Mouse (Mus musculus) adrenal gland, adult 2 months (tissue): ENCODE measurements around the gene Ephb2. TPM values are rescaled to one million over a fixed set of nuclear protein-coding genes. Genes with fewer than 3 reads are reported as not detected.

ENCODE experiments used
- DNase-seq: peaks from one replicate; pipeline ENCODE4 v3.0.0; 2021
- polyA plus RNA-seq: library from polyadenylated mRNA; depleted of rRNA; stranded (reverse); fragments of >200 nt; gene quantifications from 2 replicates; pipeline ENCODE4 v1.2.3, GENCODE M21; 2012
- total RNA-seq, 2 experiments: library from RNA; stranded (reverse); gene quantifications; 2 replicates each; pipeline ENCODE4 v1.2.3; 2021

Gene Ephb2
- total and polyA plus RNA-seq, 3 experiments: 18.1 to 101 (median 26.2) TPM

DNA sequence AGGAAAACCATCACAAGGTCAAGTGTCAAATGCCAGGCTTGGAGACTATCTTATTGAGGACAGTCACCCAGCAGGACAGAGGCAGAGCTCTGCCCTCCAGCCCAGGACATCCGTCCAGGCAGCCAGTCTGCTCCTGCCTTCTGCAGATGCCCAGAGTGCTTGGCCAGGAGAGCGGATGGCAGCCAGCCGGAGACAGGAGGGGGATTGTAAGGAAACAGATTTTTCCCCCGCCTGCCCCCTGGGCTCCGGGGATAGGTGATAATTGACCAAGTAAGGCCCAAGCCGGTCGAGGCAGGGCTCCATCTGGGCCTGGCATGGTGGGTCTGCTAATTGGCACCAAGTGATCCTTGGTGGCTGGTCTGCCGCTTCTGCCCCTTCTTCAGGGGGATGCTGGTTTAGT is 133.3 kb downstream of the Ephb2 start:
- peak; percentile 46 for DNase-seq

DNA sequence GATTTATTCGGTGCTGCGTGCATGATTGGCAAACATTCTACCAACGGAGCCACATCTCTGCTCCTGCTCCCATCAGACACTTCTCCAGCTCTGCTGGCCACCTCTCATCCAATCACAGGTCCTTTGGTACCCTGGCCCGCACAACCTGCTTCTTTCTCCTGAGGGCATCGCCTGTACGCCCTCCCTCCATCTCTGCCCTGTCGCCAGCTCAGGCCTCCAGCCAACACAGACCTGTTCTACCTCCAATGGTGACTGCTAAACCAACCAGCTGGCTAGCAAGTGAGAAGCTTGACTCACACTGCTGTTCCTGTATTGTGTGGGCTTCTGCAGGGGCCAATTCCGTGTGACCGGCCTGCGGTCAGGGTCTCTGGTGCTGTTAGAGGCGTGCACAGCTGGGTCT is 134.6 kb downstream of the Ephb2 start:
- DNase-seq: no peak

DNA sequence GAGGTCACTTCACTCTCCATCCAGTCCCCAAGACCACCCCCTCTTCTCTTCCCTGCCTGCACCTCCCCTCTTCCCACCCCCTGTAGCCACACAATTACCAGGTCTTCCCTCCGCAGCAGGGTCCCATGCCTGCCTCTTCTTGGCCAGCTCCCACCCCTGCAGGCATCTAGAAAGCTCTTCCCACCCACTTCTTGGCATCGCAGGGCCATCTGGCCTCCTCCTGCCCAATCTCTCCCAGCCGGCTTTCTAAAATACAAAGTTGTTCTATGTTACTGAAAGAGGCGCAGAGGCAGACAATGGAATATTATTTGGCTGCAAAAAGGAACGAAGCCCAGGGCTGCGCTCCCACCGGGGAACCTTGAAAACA is 136.7 kb downstream of the Ephb2 start:
- no peak for DNase-seq

DNA sequence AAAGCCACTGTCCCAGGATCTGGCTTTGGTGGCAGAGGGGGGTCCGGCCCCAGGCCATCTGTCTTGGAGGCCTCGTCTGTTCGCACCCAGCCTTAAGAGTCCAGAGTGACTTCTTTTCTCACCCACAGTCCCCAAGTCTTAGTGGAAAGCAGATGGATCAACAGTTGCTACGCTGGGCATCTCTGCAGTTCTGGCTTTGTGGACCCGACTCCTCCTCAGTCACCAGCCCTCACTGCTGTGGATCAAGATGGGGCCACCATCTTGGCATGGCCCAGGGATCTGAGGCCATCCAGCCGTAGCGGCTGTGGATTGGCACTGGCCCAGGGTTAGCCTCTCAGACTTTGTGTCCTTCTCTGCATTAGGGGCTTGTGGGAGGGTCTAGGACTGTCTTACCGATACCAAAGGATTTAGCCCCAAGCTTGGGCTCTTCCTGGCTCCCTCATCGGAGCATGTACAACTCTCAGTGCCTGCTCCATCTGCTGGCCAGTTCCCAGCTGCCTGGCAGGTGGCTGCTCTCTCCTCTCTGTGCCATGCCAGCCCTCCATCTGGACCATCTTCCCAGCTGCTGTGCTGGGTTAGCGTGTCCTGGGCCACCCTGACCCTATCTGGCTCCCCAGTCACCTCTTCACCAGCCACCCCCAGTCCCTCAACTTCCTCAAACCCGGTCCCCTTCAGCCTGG is 137.2 kb downstream of the Ephb2 start:
- DNase-seq: no peak

DNA sequence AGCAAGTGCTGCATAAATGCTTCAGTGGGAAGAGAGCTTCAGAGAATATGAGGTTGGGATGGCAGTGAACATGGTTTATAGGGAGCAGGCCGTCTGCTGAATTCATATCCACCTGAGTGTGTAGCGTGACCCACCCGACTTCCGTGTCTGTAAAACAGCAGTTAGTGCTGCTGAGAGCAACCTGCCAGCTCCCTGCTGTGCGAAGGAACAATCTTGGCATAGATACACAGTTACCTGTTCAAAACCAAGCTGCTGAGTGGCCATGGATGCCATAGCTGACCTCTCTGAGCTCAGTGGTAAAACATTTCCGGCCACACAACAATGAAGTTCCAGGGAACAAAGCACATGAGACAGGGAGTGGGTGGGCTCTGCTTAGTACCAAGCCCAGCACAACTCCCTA is 138.5 kb downstream of the Ephb2 start:
- DNase-seq: no peak

DNA sequence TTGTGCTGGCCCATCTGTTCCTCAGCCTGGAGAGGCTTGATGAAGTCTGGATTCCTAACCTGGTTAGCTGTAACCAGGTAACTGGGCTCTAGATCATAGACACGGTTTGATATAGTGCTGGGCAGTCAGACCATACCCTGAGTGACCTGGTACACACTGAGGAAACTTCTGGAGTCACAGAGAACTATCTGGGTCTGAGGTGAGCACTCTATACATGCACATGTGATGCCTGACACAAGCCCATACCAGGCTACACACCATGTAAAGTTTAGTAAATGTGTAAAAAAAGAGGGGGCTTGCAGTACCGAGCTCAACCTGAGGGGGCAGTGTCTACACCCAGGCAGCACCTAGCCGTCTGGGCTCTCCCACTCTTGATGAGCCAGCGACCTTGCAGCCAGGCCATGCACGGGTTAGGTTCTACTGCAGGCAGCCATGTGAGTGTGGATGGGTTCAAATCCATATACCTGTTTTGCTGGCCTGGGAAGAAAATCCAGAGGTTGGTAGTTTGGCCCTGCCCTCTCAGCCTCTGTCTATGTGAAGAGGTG is 139.3 kb downstream of the Ephb2 start:
- peak; percentile 73 for DNase-seq

DNA sequence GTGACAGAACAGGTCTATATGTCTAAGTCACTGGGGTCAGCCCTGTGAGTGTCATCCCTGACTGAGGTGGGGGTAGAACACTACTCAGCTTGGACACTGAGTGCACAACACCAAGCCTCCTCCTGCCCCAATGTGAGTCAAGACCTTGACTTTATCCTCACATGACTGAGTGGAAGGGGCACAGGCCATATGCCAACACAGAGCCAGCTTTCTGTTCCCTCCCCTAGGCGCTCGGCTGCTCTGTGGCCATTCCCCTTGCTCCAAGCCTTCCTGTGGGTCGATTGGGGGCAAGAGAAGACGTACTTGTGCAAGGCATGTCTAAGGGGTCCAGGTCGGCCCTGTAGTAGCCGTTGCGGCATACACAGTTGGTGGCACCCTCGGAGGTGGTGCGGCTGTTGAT is 140.1 kb downstream of the Ephb2 start:
- DNase-seq: peak; percentile 77

DNA sequence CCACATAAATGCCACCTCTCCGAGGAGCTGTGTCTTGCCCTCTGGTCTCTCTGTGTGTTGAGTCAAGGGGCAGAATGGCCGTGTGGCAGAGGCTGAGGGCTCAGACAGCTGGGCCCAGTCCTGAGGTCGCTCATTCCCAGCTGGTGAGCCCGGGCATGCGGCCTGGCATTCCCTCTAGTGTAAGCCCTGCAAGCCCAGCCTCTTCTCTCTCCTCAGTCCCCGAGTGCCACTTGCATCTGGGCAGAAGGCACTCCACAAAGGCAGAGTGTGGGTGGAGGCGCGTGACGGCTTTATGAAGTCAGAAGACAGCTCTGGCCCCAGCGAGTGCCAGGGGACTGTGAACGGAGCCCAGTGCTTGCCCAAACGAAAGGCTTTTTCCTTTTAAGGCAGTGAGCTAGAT is 145.8 kb downstream of the Ephb2 start:
- DNase-seq: no peak

DNA sequence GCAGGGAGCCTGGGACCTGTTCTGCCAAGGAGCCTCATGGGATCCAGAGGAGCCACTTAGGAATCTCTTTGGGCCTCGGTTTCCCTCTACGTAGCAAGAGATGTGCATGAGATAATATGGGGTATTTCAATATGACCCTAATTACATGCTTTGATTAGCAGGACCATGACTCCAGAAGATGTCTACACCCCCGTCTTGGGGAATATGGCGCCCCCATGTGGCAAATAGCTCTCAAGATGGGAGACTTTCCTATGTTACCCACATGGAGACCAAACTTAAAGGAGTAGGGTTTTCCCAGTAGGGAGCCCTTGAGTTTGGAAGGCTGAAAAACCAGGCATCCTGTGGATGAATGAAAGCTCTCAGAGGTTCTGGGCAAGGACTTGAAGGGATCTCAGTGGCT is 147.7 kb downstream of the Ephb2 start:
- no peak for DNase-seq

DNA sequence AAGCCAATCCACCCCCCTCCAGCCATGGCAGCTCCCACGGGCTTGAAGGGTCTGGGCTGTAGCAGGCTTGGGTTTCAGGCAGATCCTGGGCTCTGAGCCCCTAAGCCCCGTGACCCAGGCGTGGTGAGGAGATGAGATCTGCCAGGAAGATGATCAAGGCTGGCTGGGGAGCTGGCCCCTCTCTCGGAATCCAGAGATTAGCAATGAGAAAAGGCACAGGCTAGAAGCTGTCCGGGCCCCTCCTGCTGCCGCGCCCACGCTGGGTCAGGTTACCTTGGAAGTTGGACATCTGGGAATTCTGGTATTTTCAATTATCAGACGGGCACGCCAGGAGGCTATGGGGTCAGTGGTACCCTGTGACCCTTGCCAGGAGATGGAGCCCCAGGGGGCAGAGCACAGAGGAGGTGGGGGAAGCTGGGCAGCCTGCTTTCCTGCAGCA is 150.3 kb downstream of the Ephb2 start:
- no peak for DNase-seq

DNA sequence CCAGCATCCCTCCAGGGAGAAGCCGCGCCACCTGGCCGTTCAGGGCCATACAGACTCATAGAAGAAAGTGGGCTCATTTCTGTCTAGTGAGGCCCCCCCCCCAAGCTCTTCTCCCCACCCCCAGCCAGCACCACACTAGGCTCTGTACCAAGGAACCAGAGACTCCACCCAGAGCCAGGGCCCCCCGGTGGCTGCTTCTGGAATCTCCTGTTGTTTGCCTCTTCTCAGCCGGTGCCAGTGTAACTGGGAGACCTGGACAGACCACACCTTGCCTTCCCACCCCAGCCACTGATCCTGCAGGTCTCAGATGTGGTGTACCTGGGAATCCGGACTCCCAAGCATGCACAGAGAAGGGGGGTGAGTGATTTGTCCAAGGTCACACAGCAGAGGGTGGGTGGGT is 151.3 kb downstream of the Ephb2 start:
- no peak for DNase-seq

DNA sequence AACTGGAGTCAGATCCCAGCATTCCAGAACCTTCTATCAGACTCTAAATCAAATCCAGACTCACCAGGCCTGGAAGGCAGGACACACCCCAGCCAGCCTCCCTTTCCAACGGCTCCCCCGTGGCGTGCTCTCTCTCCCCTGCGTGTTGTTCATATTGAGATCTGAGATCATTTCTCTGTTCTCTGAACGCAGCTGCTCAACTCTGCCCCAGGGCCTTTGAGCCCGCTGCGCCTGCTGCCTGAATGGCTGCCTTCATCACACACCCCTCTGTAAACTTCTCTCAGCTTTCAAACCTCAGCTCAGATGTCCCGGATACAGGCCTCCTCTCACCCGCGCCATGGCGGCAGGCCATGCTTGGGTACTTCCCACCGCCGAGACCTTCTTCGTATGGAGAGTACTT is 155.1 kb downstream of the Ephb2 start:
- no peak for DNase-seq

DNA sequence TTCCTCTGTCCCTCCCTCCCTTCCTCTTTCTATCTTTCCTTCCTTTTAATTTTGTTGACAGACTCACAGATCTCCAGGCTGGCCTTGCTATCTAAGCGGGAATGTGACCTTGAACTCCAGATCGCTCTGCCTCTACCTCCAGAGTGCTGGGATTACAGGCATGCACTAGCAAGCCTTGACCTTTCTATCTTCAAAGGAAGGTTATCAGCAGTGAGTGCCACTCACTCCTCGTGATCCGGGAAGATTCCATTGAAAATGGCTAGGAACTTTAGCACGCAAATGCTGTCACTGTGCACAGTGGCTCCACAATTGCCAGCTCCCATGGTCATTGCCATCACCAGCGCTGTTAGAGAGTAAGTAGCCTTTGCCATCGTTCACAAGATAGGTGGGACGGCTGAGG is 156.6 kb downstream of the Ephb2 start:
- peak; percentile 66 for DNase-seq

DNA sequence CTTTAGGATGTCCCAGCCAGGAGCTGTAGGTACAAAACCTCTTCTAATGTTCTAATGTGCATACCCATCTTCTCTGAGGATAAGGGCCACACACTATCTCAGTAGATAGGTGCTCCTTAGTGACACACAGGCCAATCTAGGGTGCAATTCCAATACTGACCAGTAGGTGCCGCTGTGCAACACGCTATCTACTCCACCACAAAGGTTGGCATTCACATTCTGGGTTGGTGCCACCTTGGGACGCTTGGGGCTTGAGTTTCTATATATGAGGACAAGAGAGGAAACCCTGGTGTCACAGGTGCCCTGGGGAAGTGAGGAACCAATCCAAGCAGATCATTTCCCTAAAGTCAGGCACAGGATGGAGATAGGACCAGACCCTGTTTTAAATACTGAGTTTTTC is 157.3 kb downstream of the Ephb2 start:
- peak; percentile 87 for DNase-seq

DNA sequence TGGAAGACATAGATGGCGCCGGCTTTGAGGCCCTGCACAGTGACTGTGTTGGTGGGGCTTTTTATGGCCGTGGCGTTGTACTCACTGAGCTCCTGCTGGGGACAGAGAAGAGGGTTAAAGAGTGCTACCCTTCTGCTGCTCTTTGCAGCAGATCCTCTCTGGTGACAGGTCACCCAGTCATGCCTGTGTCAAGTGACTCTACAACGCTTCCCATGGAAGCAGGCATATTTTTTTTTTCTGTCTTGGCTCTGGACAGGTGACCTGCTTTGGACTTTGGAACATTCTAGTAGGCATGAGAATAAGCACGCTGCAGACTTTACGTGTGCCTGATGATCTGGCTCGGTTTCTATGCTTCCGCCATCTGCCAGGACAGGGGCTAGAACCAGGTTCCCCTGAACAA is 160.3 kb downstream of the Ephb2 start:
- DNase-seq: no peak

DNA sequence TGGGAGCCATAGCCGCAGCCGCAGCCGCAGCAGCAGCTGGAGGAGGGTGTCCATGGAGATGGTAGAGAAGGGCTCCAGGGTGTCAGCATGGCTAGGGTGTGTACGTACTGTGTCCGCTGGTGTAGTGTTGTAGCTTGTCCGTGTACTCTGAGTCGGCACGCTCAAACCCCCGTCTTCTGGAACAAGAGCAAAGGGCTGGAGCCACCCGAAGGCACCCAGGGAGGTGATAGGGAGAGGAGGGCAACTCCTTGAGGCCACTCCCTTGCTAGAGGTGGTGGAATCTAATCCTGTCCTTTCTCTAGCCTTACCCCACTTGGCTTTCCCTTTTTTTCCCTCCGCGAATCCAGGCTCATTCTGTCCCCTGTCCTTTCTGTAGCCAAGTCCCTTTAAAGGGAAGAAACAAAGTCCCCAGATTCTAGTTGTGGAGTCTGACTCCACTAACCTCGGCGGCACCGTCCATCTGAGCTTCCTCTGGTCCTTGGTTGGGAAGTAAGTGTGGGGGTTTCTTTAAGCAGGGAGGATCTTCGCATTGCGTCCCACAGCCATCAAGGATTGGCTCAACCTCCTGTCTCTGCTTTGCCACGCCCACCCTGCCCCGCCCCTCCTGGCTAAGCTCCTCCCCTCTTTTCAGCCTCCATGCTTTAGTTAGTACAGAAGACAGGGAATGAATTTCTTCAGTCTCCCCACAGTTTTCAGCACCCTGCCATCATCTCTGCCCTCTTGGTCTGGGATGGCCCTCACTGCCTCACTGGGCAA is 163.3 kb downstream of the Ephb2 start:
- DNase-seq: no peak

DNA sequence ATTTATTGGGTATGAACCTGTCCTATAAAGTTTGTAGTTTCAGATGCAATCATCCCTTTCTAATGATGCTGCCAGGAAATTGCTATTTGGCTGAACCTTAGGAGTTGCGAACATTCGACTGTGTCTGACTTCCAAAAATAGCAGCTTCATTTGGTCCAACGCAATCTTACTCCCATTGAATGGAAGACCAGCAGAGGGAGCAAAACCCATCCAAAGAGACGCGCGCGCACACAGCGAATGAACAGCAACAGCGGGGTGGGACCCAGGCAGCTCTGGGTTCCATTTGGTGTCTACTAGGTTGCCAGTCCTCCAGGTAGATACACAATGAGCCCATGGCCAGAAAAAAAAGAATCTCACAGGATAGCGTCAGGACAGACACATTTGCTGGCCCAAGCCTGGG is 168.0 kb downstream of the Ephb2 start:
- DNase-seq: no peak

DNA sequence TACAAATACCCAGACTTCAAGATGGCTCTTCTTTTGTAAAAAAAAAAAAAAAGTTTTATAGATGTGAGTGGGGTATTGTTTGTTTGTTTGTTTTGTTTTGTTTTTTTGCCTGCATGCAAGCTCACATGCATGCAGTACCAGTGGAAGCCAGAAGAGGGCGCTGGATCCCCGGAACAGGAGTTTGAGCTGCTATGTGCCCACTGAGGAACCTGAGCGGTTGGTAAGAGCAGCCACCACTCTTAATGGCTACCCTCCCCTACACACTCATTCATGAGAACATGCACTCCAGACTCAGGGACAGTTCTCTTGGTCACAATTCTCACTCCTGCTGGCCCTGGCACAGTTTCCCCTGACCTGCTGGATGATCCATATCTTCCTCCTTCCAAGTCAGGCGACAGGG is 169.8 kb downstream of the Ephb2 start:
- DNase-seq: no peak

DNA sequence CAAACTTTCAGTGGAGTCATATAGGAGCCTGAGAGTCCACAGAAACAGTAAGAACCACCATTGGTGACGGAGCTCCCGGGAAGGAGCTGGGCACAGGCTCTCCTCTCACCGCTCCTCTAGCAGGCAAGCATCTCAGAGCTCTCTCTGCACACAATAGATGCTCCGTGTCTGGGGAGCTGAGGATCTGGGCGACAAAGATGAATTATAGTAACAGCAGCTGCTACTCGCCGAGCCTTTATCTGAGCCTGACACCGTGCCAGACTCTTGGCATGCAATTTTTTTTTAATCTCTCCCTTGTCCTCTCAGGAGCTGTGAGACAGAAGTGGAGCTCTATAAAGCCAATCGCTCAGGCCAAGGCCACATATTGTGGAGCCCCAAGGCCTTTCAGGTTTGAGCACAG is 170.7 kb downstream of the Ephb2 start:
- DNase-seq: no peak

DNA sequence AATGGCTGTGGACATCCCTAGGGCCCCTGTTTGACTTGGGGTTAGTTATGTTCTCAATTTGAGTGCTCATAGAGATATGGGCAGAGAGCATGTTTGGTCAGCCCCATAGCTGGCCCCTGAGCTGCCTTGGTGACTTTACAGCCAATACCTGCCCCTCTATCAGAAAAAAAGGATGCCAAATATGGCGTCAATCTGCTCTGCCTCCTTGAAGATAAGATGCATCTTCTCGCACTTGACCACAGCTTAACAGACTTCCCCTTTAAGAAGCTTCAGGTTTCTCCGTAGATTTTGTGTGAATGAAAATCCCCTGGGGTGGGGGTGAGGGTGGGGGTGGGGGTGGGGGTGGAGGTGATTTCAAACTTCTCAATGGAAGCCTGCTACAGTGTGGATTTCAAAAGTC is 177.9 kb downstream of the Ephb2 start:
- DNase-seq: no peak

DNA sequence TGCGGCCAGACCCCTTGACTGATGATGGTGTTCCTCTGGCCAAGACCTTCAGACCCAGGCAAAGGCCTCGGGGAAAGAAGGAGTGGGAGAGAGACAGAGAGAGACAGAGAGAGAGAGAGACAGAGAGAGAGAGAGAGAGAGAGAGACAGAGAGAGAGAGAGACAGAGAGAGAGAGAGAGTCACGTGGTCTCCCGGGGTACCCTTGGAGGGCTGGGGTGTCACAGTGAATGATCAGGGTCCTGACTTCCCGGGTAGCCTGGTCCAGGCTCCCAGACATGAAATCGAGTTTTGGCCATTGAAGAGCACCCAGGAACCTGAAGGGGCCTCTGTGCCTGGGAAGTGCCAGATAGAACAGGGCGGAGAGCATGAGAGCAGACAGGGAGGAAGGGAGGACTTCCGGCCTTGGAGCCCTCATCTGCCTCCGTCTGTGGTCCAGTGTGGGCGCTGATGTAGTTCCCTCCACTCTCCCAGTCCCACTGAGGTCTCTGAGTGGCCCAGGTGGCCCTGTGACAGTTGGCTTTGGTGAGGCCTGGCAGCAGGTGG is 182.0 kb downstream of the Ephb2 start:
- DNase-seq: no peak

DNA sequence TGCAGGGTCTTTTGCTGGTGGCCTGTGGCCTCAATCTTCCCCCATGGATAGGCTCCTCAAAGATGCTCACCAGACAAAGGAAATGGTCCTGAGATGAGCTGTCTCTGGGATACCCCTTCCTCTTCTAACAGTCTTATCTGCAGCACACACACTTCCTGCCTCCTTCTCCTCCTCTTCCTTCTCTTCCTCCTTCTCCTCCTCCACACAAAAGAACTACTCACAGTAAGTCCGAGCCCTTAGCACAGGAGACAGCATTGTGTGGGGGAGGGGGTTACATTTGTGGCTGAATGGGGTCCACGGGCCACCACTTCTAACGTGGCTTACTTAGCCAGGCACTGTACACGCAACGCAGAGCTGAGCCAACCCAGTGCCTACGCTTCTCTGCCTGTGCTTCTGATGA is 182.8 kb downstream of the Ephb2 start:
- no peak for DNase-seq

DNA sequence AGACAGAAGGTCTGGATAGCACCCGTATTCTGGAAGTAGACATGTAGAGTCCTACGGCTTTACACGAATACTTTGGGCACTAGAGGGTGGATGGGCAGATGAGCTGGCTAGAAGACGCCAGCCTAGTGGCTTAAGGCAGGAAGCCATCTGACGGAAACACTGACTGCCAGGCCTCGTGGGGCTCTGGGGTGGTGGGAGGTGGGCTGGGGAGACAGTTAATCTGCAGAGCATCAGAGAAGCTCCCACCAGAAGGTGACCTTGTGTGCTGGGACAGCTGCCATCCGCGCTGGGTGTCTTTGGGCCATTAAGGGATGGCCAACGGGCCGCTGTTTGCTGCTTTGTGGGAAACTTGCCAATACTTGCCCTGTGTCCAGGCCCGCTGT is 183.3 kb downstream of the Ephb2 start:
- no peak for DNase-seq
